Mouse (Mus musculus) midbrain, postnatal 0 days (tissue): ENCODE measurements around the gene Sapcd1. TPM values are rescaled to one million over a fixed set of nuclear protein-coding genes. Genes with fewer than 3 reads are reported as not detected.
"Not testable (repeated sequence)": the region's sequence is repeated elsewhere in the genome, so short reads cannot be mapped to it uniquely, and the experiment has no call there.

Experiments used
- ATAC-seq: fragments of 200-750 bp; cut with Nextera tagmentation; 2 replicates; pipeline ENCODE4 v1.8.0; 2017; ENCODE audit warnings: moderate number of reproducible peaks, mild to moderate bottlenecking, moderate TSS enrichment, moderate library complexity; ENCODE audit not compliant: low FRiP score
- DNase-seq: peaks from one replicate; pipeline ENCODE4 v3.0.0-alpha.2; 2015; ENCODE audit warnings: low spot score
- H3K27ac ChIP-seq: fragments of 300-500 bp; sonication (generic); 2 replicates; pipeline ENCODE4 v1.5.1; 2014; ENCODE audit warnings: low read depth, mild to moderate bottlenecking, low read length, mixed read lengths
- H3K27me3 ChIP-seq: fragments of 300-500 bp; sonication (generic); 2 replicates; pipeline ENCODE4 v1.6.1; 2014; ENCODE audit warnings: low read length, control low read depth, mixed read lengths; ENCODE audit not compliant: insufficient read depth
- H3K36me3 ChIP-seq: fragments of 300-500 bp; sonication (generic); 2 replicates; pipeline ENCODE4 v1.6.1; 2014; ENCODE audit warnings: low read length, control low read depth, mixed read lengths; ENCODE audit not compliant: insufficient read depth
- H3K4me1 ChIP-seq: fragments of 300-500 bp; sonication (generic); 2 replicates; pipeline ENCODE4 v1.6.1; 2014; ENCODE audit warnings: mild to moderate bottlenecking, control low read depth, antibody characterized with exemption, low read length, mixed read lengths; ENCODE audit not compliant: insufficient read depth
- H3K4me2 ChIP-seq: fragments of 300-500 bp; sonication (generic); 2 replicates; pipeline ENCODE4 v1.6.1; 2014; ENCODE audit warnings: low read depth, mild to moderate bottlenecking, low read length, mixed read lengths; ENCODE audit not compliant: poor library complexity, severe bottlenecking
- H3K4me3 ChIP-seq: fragments of 300-500 bp; sonication (generic); 2 replicates; pipeline ENCODE4 v1.5.1; 2014; ENCODE audit warnings: low read depth, mild to moderate bottlenecking, low read length, moderate library complexity
- H3K9ac ChIP-seq: fragments of 300-500 bp; sonication (generic); replicated peaks from 2 replicates; pipeline ENCODE4 v1.6.1; 2014; ENCODE audit warnings: mild to moderate bottlenecking, low read length, moderate library complexity, mixed read lengths; ENCODE audit not compliant: poor library complexity, severe bottlenecking
- H3K9me3 ChIP-seq: fragments of 300-500 bp; sonication (generic); 2 replicates; pipeline ENCODE4 v1.6.1; 2016; ENCODE audit warnings: low read length, control low read depth
- CTCF ChIP-seq: IDR thresholded peaks from 2 replicates; pipeline ENCODE4 v1.5.1; 2016; ENCODE audit warnings: antibody characterized with exemption, mild to moderate bottlenecking
- WGBS: fragments of 180-500 bp; shearing (Covaris S2); extraction: QIAGEN DNeasy Blood & Tissue Kit; methylation state at CpG from one replicate; pipeline ENCODE4 v1.1.7; 2014; 5-methylcytosine and 5-hydroxymethylcytosine counted together
- polyA plus RNA-seq: library from polyadenylated mRNA; unstranded; fragments of >200 nt; fragmentation: Nextera tagmentation; extraction: Ambion mirVana; gene quantifications from 2 replicates; pipeline ENCODE4 v1.2.1, GENCODE M21; 2015
- total RNA-seq: library from RNA; depleted of rRNA; stranded (reverse); fragments of >200 nt; gene quantifications from 2 replicates; pipeline ENCODE4 v1.2.3, GENCODE M21; 2014

The Sapcd1 gene
- total and polyA plus RNA-seq, 2 experiments from 2014 or later, result 1.5 TPM; not detected in 1

DNA sequence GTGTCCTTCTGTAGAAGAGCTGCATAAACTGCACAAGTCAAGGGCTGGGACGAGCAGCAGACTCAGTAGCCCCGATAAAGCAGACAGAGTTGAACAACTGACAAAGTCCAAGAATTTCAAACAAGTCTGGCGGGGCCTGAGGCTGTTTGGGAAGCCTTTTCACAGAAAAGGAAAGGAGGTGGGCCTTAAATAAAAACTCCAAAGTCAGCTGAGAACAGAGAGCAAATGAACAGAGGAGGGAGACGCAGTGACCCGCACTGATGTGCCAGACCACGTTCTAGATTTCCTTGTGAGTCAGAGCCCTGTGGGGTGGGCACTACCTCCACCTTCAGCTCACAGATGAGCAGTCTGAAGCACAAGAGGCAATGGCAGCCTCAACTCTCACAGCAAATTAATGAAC is 7.1 kb upstream of the Sapcd1 start:
- no peak overlapping the region for H3K27ac ChIP-seq
- WGBS, result 81% methylated on average over 6 of the region's 6 CpGs
- H3K36me3 ChIP-seq, result no peaks in the 10 kb centered on the region
- H3K4me1 ChIP-seq, result no peaks in the 10 kb centered on the region
- DNase-seq (no peak), ATAC-seq (no peak)
- no peak overlapping the region for H3K4me2 ChIP-seq
- no peaks in the 10 kb centered on the region for H3K27me3 ChIP-seq
- H3K4me3 ChIP-seq, result no peak overlapping the region
- no peak for TF ChIP-seq CTCF
- H3K9me3 ChIP-seq, result no peaks in the 10 kb centered on the region
- no peak overlapping the region for H3K9ac ChIP-seq

DNA sequence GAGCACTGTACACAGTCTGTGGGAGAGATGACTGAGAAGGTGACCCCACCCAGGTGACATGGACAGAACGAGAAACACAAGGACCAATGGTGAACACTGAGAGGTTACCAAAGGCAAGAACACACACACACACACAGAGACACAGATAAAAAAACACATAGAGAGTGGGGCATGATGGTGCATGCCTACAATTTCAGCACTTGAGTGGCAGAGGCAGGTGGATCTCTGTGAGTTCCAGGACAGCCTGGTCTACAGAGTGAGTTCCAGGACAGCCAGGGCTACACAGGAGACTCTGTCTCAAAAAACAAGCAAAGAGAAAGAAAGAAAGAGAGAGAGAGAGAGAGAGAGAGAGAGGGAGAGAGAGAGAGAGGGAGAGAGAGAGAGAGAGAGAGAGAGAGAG is 5.9 kb upstream of the Sapcd1 start:
- H3K36me3 ChIP-seq, H3K9me3 ChIP-seq, H3K27me3 ChIP-seq, H3K4me2 ChIP-seq, DNase-seq, H3K27ac ChIP-seq, H3K4me3 ChIP-seq, H3K4me1 ChIP-seq, H3K9ac ChIP-seq, ATAC-seq: not testable (repeated sequence)
- 77% methylated on average over 1 of the region's 1 CpGs for WGBS

DNA sequence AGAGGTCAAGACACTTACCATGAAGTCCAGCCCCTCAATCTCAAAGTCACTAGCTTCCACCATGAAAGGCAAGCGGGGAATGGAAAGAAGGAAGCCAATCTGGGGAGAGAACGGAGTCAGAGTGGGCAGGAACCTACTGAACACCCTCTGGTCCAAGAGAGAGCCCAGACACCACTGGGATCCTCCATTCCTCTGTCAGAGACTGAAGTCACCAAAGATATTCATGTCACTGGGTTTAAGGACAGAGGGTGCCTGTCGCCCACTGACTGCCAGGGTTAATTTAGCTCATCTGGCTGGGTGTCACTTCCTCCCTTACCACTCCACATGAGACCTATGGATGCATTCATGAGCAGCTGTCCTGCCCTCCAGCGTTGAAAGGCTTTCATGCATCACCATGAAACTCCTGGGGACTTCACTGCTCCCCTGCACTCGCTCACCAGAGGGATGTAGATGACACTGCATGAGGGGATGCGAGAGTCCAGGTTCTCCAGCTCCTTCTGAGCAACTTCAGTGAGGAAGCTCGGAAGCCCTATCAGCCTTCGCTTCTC is 4.6 kb upstream of the Sapcd1 start:
- Histone ChIP-seq H3K4me2 (no peak overlapping the region), H3K4me3 (no peak overlapping the region), H3K4me1 (no peaks in the 10 kb centered on the region), H3K36me3 (no peaks in the 10 kb centered on the region), H3K9me3 (no peaks in the 10 kb centered on the region), H3K9ac (no peak overlapping the region), H3K27me3 (no peaks in the 10 kb centered on the region), H3K27ac (no peak overlapping the region)
- DNase-seq, result no peak
- TF ChIP-seq CTCF, result no peak
- no peak for ATAC-seq
- 75% methylated on average over 8 of the region's 8 CpGs for whole genome bisulfite sequencing

DNA sequence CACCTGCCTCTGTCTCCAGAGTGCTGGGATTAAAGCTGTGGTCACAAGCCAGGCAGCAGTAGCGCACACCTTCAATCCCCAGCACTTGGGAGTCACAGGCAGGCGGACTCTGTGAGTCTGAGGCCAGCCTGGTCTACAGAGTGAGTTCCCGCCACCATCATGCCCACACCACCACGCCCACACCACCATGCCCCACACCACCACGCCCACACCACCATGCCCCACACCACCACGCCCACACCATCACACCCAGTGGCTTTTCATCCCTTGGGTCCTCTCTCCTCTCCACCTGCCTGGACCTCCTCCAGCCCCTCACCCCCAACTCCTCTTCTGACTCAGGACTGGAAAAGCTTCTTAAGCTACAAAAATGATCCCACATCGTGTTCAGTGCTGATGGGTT is 4.1 kb upstream of the Sapcd1 start:
- H3K4me1 ChIP-seq, result no peaks in the 10 kb centered on the region
- no peak overlapping the region for H3K9ac ChIP-seq
- H3K27me3 ChIP-seq, result no peaks in the 10 kb centered on the region
- no peak for ATAC-seq
- no peaks in the 10 kb centered on the region for H3K36me3 ChIP-seq
- no peak for DNase-seq
- no peak for TF ChIP-seq CTCF
- no peak overlapping the region for H3K27ac ChIP-seq
- no peaks in the 10 kb centered on the region for H3K9me3 ChIP-seq
- no peak overlapping the region for H3K4me2 ChIP-seq
- WGBS, result 91% methylated on average over 7 of the region's 7 CpGs
- no peak overlapping the region for H3K4me3 ChIP-seq

DNA sequence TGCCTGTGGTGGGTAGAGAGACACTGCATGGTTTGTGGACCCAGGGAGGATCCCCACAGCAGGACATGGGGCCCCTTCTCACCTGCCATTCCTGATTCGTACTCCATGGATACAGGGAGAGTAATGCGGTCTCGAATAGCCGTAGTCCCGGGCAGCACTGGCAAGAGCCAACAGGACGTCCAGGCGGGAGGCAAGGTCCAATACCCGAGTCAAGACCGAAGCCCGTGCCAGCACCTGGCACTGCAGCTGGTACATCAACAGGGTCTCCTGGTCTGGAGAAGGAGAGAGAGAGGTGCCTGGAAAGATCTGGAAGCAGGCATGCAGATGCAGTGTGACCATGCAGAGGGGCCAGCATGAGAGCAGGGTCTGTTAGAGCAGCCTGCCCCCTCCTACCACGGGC is 3.5 kb upstream of the Sapcd1 start:
- no peaks in the 10 kb centered on the region for H3K27me3 ChIP-seq
- no peak for TF ChIP-seq CTCF
- H3K4me3 ChIP-seq, result no peak overlapping the region
- H3K36me3 ChIP-seq, result no peaks in the 10 kb centered on the region
- DNase-seq, result no peak
- no peak for ATAC-seq
- no peaks in the 10 kb centered on the region for H3K4me1 ChIP-seq
- WGBS, result 90% methylated on average over 11 of the region's 11 CpGs
- no peak overlapping the region for H3K4me2 ChIP-seq
- no peaks in the 10 kb centered on the region for H3K9me3 ChIP-seq
- H3K9ac ChIP-seq, result no peak overlapping the region
- no peak overlapping the region for H3K27ac ChIP-seq

DNA sequence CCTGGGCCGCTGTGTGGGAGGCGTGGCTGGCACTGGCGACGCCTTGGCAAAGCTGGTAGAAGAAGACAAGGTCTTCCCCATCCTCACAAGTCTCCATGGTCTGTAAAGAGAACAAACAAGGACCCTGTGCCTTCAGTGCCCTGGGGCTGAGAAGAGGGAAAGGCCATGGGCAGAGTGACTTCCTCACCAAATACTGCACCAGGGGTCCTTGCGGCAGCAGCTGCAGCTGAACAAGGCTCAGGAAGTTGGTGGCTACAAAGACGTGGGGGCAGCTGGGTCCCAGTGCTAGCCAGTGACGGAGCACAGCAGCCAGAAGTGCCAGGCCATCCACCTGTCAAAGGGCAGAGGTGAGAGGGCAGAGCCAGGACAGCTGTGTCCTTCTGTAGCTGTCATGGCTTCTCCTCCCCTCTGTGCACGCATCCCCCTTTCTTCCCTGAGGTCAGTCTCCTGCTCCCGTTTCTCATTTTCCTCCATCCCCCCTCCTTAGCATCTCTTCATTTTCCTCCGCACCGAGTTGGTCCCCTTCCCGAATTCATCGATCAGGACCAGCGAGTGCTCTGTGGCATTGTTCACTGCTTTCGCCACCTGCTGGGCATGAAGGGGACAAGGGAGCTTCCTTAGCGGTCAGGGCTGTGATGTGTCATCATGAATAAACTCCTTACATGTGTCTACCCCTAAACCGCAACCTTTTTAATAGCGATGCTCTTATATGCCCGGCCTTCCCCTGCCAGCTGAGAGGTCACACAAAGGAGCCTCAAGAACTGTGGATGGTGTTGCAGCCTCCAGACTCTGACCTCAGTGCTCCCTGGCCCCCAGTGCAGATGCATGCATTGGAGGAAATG is 2.1 kb upstream of the Sapcd1 start:
- peak overlapping the region; percentile 3; the same call in 1 of the 2 replicates for H3K4me3 ChIP-seq
- H3K9me3 ChIP-seq, result no peaks in the 10 kb centered on the region
- no peaks in the 10 kb centered on the region for H3K27me3 ChIP-seq
- peak; percentile 77 for TF ChIP-seq CTCF
- ATAC-seq (no peak), DNase-seq (peak; percentile 53)
- no peak overlapping the region for H3K27ac ChIP-seq
- H3K4me1 ChIP-seq, result no peaks in the 10 kb centered on the region
- WGBS, result 34% methylated on average over 18 of the region's 19 CpGs
- peak overlapping the region; percentile 39 for H3K4me2 ChIP-seq
- peak overlapping the region; percentile 36; the same call in 1 of the 2 replicates for H3K9ac ChIP-seq
- H3K36me3 ChIP-seq, result no peaks in the 10 kb centered on the region
